9 mouse cellular contexts compared by ENCODE assay signal in genomic region chr7:64751465-64751864, GRCm38 (mm10).
A peak's percentile ranks its signal among the peaks of the same experiment; 100 is the strongest.
DNase-seq lines count a peak whose midpoint lies in the region; ATAC-seq and TF ChIP-seq lines count a peak whose summit lies in the region.
"Had no signal": no experiment of that assay in that cellular context is flagged by ENCODE, and none has a peak within 500 bp of the region (broad histone marks: within the 10 kb centered on the region; RNA-seq: fewer than 3 reads in every experiment).

No protein-coding gene starts in this region.

- H3K9me3 ChIP-seq in forebrain, embryonic 16.5 days (ENCODE audit: control insufficient read depth, low read length): no peaks in the 10 kb centered on the region
- H3K9me3 ChIP-seq in midbrain, embryonic 11.5 days (ENCODE audit: control insufficient read depth, low read length): no peaks in the 10 kb centered on the region

- H3K27ac ChIP-seq in gastrocnemius, adult 2 months: no peak overlapping the region
- no peak overlapping the region for H3K27ac ChIP-seq in forebrain, embryonic 16.5 days (ENCODE audit: low read length)
- H3K27ac ChIP-seq in midbrain, embryonic 11.5 days (ENCODE audit: low read depth, low read length): no peak overlapping the region
- no peak overlapping the region for H3K27ac ChIP-seq in small intestine, adult 2 months (ENCODE audit: insufficient read depth, low read depth, low read length)

- peak; percentile 45 for DNase-seq in gastrocnemius, adult 2 months
- no peak for DNase-seq in gastrocnemius, adult 8-10 months (ENCODE audit: low spot score in 2 of 2)
- peak; percentile 68 to 73 for DNase-seq in cerebellum, adult 18-20 months
- DNase-seq in hindlimb bud, embryonic 11.5 days (ENCODE audit: extremely low spot score, low read depth, low spot score): peak; percentile 18
- peak; percentile 66 to 78 for DNase-seq in left cerebral cortex, postnatal 10 days (ENCODE audit: extremely low spot score in 1 of 2, low spot score in 2 of 2)
- DNase-seq in midbrain, embryonic 11.5 days (ENCODE audit: low spot score, missing footprints): peak; percentile 95

- WGBS in forebrain, embryonic 16.5 days: 24% methylated on average over 5 of the region's 5 CpGs
- 40% methylated on average over 5 of the region's 5 CpGs for WGBS in midbrain, embryonic 11.5 days
- 32% methylated on average over 5 of the region's 5 CpGs for WGBS in small intestine, adult 2 months

- no peak overlapping the region for H3K4me3 ChIP-seq in gastrocnemius, adult 2 months
- H3K4me3 ChIP-seq in forebrain, embryonic 16.5 days (replicated peaks; ENCODE audit: low read length): no peak overlapping the region
- H3K4me3 ChIP-seq in midbrain, embryonic 11.5 days (ENCODE audit: low read depth, low read length): no peak overlapping the region
- H3K4me3 ChIP-seq in small intestine, adult 2 months (ENCODE audit: low read depth, low read length): no peak overlapping the region
- H3K4me3 ChIP-seq: myocyte had no signal

- intact Hi-C loops in gastrocnemius, adult 2 months (cut with DNase I): no loop called here
- intact Hi-C loops in left cerebral cortex, postnatal 10 days (cut with DNase I): no loop called here

- H3K4me1 ChIP-seq in forebrain, embryonic 16.5 days (replicated peaks; ENCODE audit: control insufficient read depth, insufficient read depth, low read length): peaks cover 5% of the 10 kb centered on the region; the same call in 1 of the 2 replicates
- no peaks in the 10 kb centered on the region for H3K4me1 ChIP-seq in midbrain, embryonic 11.5 days (ENCODE audit: control insufficient read depth, insufficient read depth, low read length)
- no peaks in the 10 kb centered on the region for H3K4me1 ChIP-seq in small intestine, adult 2 months (ENCODE audit: control insufficient read depth, insufficient read depth, insufficient read length, low read length)

- no peaks in the 10 kb centered on the region for H3K27me3 ChIP-seq in forebrain, embryonic 16.5 days (replicated peaks; ENCODE audit: control insufficient read depth, insufficient read depth, low read length)
- no peaks in the 10 kb centered on the region for H3K27me3 ChIP-seq in midbrain, embryonic 11.5 days (ENCODE audit: control insufficient read depth, insufficient read depth, low read length)
- no peaks in the 10 kb centered on the region for H3K27me3 ChIP-seq in small intestine, adult 2 months (ENCODE audit: control insufficient read depth, insufficient read depth, low read length)

- peak; percentile 85 for ATAC-seq in forebrain, embryonic 16.5 days
- peak; percentile 66 for ATAC-seq in midbrain, embryonic 11.5 days (ENCODE audit: low FRiP score)

- no peak for TF ChIP-seq POLR2A in small intestine, adult 2 months (IDR thresholded peaks at IDR 0.05; ENCODE audit: low read depth, low read length)

- TF ChIP-seq CTCF in gastrocnemius, adult 2 months (IDR thresholded peaks at IDR 0.05): peak; percentile 93
- peak; percentile 89; the same call in 1 of the 2 replicates for TF ChIP-seq CTCF in small intestine, adult 2 months (IDR thresholded peaks at IDR 0.05; ENCODE audit: extremely low read depth, insufficient read length, insufficient replicate concordance, low read depth, low read length)

- H3K4me2 ChIP-seq in forebrain, embryonic 16.5 days (ENCODE audit: low read length): no peak overlapping the region
- H3K4me2 ChIP-seq in midbrain, embryonic 11.5 days: no peak overlapping the region

- peaks cover 5% of the 10 kb centered on the region; the same call in 1 of the 2 replicates for H3K36me3 ChIP-seq in forebrain, embryonic 16.5 days (ENCODE audit: control insufficient read depth, insufficient read depth)
- no peaks in the 10 kb centered on the region for H3K36me3 ChIP-seq in midbrain, embryonic 11.5 days (ENCODE audit: control insufficient read depth, insufficient read depth, low read length)
- no peaks in the 10 kb centered on the region for H3K36me3 ChIP-seq in small intestine, adult 2 months (ENCODE audit: control insufficient read depth, insufficient read depth, low read length)

- H3K9ac ChIP-seq in forebrain, embryonic 16.5 days (replicated peaks; ENCODE audit: low read depth, low read length): no peak overlapping the region
- H3K9ac ChIP-seq in midbrain, embryonic 11.5 days (ENCODE audit: low read length): no peak overlapping the region

Comparison
In these comparisons a context has a peak if more than half of its experiments do, and no peak if none do; other contexts are left out.
1. DNase-seq: peak in gastrocnemius, adult 2 months (single experiment), cerebellum, adult 18-20 months (2 of 2), hindlimb bud, embryonic 11.5 days (single experiment), left cerebral cortex, postnatal 10 days (2 of 2) and midbrain, embryonic 11.5 days (single experiment); none in gastrocnemius, adult 8-10 months (0 of 2).